Mouse (Mus musculus) heart, postnatal 0 days (tissue): ENCODE measurements around the gene Eif2a.
A peak's percentile ranks its signal among the peaks of the same experiment; 100 is the strongest.

Experiments used
- CTCF ChIP-seq: IDR thresholded peaks from 2 replicates; pipeline ENCODE4 v1.5.1; 2016; ENCODE audit warnings: antibody characterized with exemption, control low read depth, low read depth
- EP300 ChIP-seq: IDR thresholded peaks from 2 replicates; pipeline ENCODE4 v1.6.1; 2016; ENCODE audit warnings: antibody characterized with exemption, low read depth

GRCm38 (mm10) chr3:58525652-58526407, at the start of gene Eif2a, which contains the start of gene Serp1:
- TF ChIP-seq CTCF (no peak), EP300 (peak; percentile 68; the same call in 1 of the 2 replicates)
